In genomic region chrX:58031671-58032605, GRCm38 (mm10) we compare ENCODE assay signal across 8 mouse cellular contexts. TPM values are rescaled to one million over a fixed set of nuclear protein-coding genes. Genes with fewer than 3 reads are reported as not detected.
DNase-seq lines count a peak whose midpoint lies in the region; ATAC-seq lines count a peak whose summit lies in the region.

No protein-coding gene starts in this region.

- peaks cover 68% of the 10 kb centered on the region for H3K27me3 ChIP-seq in heart, embryonic 14.5 days (ENCODE audit: control insufficient read depth, insufficient read depth, low read length)
- H3K27me3 ChIP-seq in forebrain, embryonic 12.5 days, result peaks cover 14% of the 10 kb centered on the region; the same call in 1 of the 2 replicates
- peaks cover 12% of the 10 kb centered on the region for H3K27me3 ChIP-seq in midbrain, embryonic 12.5 days

- ATAC-seq in heart, embryonic 14.5 days (ENCODE audit: insufficient number of reproducible peaks, insufficient read depth, low FRiP score, low read depth), result no peak
- no peak for ATAC-seq in forebrain, embryonic 12.5 days (ENCODE audit: low FRiP score)
- ATAC-seq in midbrain, embryonic 12.5 days (ENCODE audit: low FRiP score, low read depth), result no peak

- no peak for DNase-seq in heart, adult 9 months (ENCODE audit: low spot score in 2 of 2)
- peak; percentile 72 for DNase-seq in R1 (ENCODE audit: low read depth, low spot score)
- no peak for DNase-seq in spleen, adult 12 weeks (ENCODE audit: low spot score)
- no peak for DNase-seq in layer of hippocampus, postnatal 36 days
- no peak for DNase-seq in thymus, postnatal 25 days

- peak overlapping the region; percentile 47 to 55 for H3K4me3 ChIP-seq in heart, embryonic 14.5 days (ENCODE audit: control insufficient read depth in 1 of 2, insufficient read depth in 1 of 2, low read depth in 1 of 2, low read length in 2 of 2)
- H3K4me3 ChIP-seq in forebrain, embryonic 12.5 days (replicated peaks), result peak overlapping the region; percentile 52
- H3K4me3 ChIP-seq in midbrain, embryonic 12.5 days, result peak overlapping the region; percentile 56

- no peaks in the 10 kb centered on the region for H3K9me3 ChIP-seq in heart, embryonic 14.5 days (ENCODE audit: control insufficient read depth, low read length)
- no peaks in the 10 kb centered on the region for H3K9me3 ChIP-seq in forebrain, embryonic 12.5 days
- H3K9me3 ChIP-seq in midbrain, embryonic 12.5 days, result no peaks in the 10 kb centered on the region

- WGBS in heart, embryonic 14.5 days, result 17% methylated on average over 49 of the region's 56 CpGs
- 20% methylated on average over 55 of the region's 56 CpGs for WGBS in forebrain, embryonic 12.5 days
- 19% methylated on average over 54 of the region's 56 CpGs for WGBS in midbrain, embryonic 12.5 days

- no peak overlapping the region for H3K9ac ChIP-seq in heart, embryonic 14.5 days (ENCODE audit: low read length)
- peak overlapping the region; percentile 72 for H3K9ac ChIP-seq in forebrain, embryonic 12.5 days
- peak overlapping the region; percentile 73 for H3K9ac ChIP-seq in midbrain, embryonic 12.5 days (replicated peaks)

- H3K4me1 ChIP-seq in heart, embryonic 14.5 days (ENCODE audit: control insufficient read depth in 2 of 2, insufficient read depth in 2 of 2, low read length in 2 of 2), result peaks cover 2 to 5% of the 10 kb centered on the region in 2 experiments; a peak in 1 of 4 replicates
- no peaks in the 10 kb centered on the region for H3K4me1 ChIP-seq in forebrain, embryonic 12.5 days
- no peaks in the 10 kb centered on the region for H3K4me1 ChIP-seq in midbrain, embryonic 12.5 days

- H3K36me3 ChIP-seq in heart, embryonic 14.5 days (ENCODE audit: control insufficient read depth, insufficient read depth, low read length), result no peaks in the 10 kb centered on the region
- no peaks in the 10 kb centered on the region for H3K36me3 ChIP-seq in forebrain, embryonic 12.5 days (replicated peaks)
- H3K36me3 ChIP-seq in midbrain, embryonic 12.5 days, result no peaks in the 10 kb centered on the region

- H3K27ac ChIP-seq in heart, embryonic 14.5 days (replicated peaks in 1 of 2; ENCODE audit: control insufficient read depth in 1 of 2, insufficient read depth in 1 of 2, low read depth in 2 of 2, low read length in 2 of 2), result no peak overlapping the region
- peak overlapping the region; percentile 86 for H3K27ac ChIP-seq in forebrain, embryonic 12.5 days
- H3K27ac ChIP-seq in midbrain, embryonic 12.5 days (replicated peaks), result peak overlapping the region; percentile 86

- peak overlapping the region; percentile 71 for H3K4me2 ChIP-seq in heart, embryonic 14.5 days (ENCODE audit: low read length)
- H3K4me2 ChIP-seq in forebrain, embryonic 12.5 days, result peak overlapping the region; percentile 60
- H3K4me2 ChIP-seq in midbrain, embryonic 12.5 days (replicated peaks), result peak overlapping the region; percentile 56

RNA-seq across cellular contexts. Expression of gene Zic3, which starts 9.4 kb away (rescaled TPM):
- polyA plus RNA-seq in heart, embryonic 14.5 days (2014; fragmentation: Nextera tagmentation; extraction: Ambion mirVana), result 0.13 TPM in 1 of 2 replicates, not detected in the other
- 27.5 and 33.0 TPM in 2 replicates for polyA plus RNA-seq in forebrain, embryonic 12.5 days (2016; fragmentation: Nextera tagmentation; extraction: Ambion mirVana)
- 38.8 and 49.3 TPM in 2 replicates for polyA plus RNA-seq in midbrain, embryonic 12.5 days (2016; fragmentation: Nextera tagmentation; extraction: Ambion mirVana)
- 1 to 10 TPM; 2.8 to 3.6 TPM for total RNA-seq in layer of hippocampus, postnatal 36 days (2021)

Comparison
In these comparisons a context has a peak if more than half of its experiments do, and no peak if none do; other contexts are left out.
1. H3K27ac ChIP-seq: peak in forebrain, embryonic 12.5 days (single experiment) and midbrain, embryonic 12.5 days (single experiment); none in heart, embryonic 14.5 days (0 of 2).
2. RNA of gene Zic3, which starts 9.4 kb away (polyA plus RNA-seq): 38.8 to 49.3 TPM in midbrain, embryonic 12.5 days and 27.5 to 33.0 TPM in forebrain, embryonic 12.5 days; 0.13 TPM in heart, embryonic 14.5 days; every median in the first group is over 10 times any median in the second.
3. Peak in every context shown above with its lines, with median percentiles within 50 percentile points of each other: H3K4me2 ChIP-seq and H3K4me3 ChIP-seq.